Mouse (Mus musculus) forebrain, embryonic 14.5 days (tissue): Measurements from ENCODE around the gene Usp15. TPM values are rescaled to one million over a fixed set of nuclear protein-coding genes. Genes with fewer than 3 reads are reported as not detected.
"Not testable (repeated sequence)": the region's sequence is repeated elsewhere in the genome, so short reads cannot be mapped to it uniquely, and the experiment has no call there.

Experiments used
- ATAC-seq: fragments of 200-750 bp; cut with Nextera tagmentation; 2 replicates; pipeline ENCODE4 v1.8.0; 2017; ENCODE audit warnings: mild to moderate bottlenecking, moderate library complexity
- DNase-seq: peaks from one replicate; pipeline ENCODE4 v3.0.0-alpha.2; 2015; ENCODE audit warnings: low spot score
- H3K27ac ChIP-seq: fragments of 300-500 bp; sonication (generic); 2 replicates; pipeline ENCODE4 v1.5.1; 2014; ENCODE audit warnings: low read depth, mild to moderate bottlenecking, control low read depth, low read length, moderate library complexity
- H3K27me3 ChIP-seq: fragments of 300-500 bp; sonication (generic); replicated peaks from 2 replicates; pipeline ENCODE4 v1.6.1; 2014; ENCODE audit warnings: low read length, control low read depth, mixed read lengths; ENCODE audit not compliant: control insufficient read depth, insufficient read depth
- H3K36me3 ChIP-seq: fragments of 300-500 bp; sonication (generic); 2 replicates; pipeline ENCODE4 v1.6.1; 2014; ENCODE audit warnings: low read length, control low read depth; ENCODE audit not compliant: control insufficient read depth, insufficient read depth
- H3K4me1 ChIP-seq: fragments of 300-500 bp; sonication (generic); 2 replicates; pipeline ENCODE4 v1.6.1; 2014; ENCODE audit warnings: antibody characterized with exemption, low read length, control low read depth; ENCODE audit not compliant: control insufficient read depth, insufficient read depth
- H3K4me2 ChIP-seq: fragments of 300-500 bp; sonication (generic); 2 replicates; pipeline ENCODE4 v1.6.1; 2014; ENCODE audit warnings: mild to moderate bottlenecking, control low read depth, low read length
- H3K4me3 ChIP-seq: fragments of 300-500 bp; sonication (generic); 2 replicates; pipeline ENCODE4 v1.5.1; 2014; ENCODE audit warnings: low read depth, low read length, control low read depth
- H3K9ac ChIP-seq: fragments of 300-500 bp; sonication (generic); 2 replicates; pipeline ENCODE4 v1.6.1; 2014; ENCODE audit warnings: mild to moderate bottlenecking, low read length, control low read depth, moderate library complexity
- H3K9me3 ChIP-seq: fragments of 300-500 bp; sonication (generic); replicated peaks from 2 replicates; pipeline ENCODE4 v1.6.1; 2016; ENCODE audit warnings: low read length, control low read depth, mixed read lengths; ENCODE audit not compliant: control insufficient read depth
- WGBS: fragments of 180-500 bp; shearing (Covaris S2); extraction: QIAGEN DNeasy Blood & Tissue Kit; methylation state at CpG from one replicate; pipeline ENCODE4 v1.1.7; 2014; 5-methylcytosine and 5-hydroxymethylcytosine counted together
- polyA plus RNA-seq: library from polyadenylated mRNA; unstranded; fragments of >200 nt; fragmentation: Nextera tagmentation; extraction: Ambion mirVana; gene quantifications from 2 replicates; pipeline ENCODE4 v1.2.1, GENCODE M21; 2014

Gene Usp15
- polyA plus RNA-seq, result 63.9 and 78.8 TPM in 2 replicates

DNA sequence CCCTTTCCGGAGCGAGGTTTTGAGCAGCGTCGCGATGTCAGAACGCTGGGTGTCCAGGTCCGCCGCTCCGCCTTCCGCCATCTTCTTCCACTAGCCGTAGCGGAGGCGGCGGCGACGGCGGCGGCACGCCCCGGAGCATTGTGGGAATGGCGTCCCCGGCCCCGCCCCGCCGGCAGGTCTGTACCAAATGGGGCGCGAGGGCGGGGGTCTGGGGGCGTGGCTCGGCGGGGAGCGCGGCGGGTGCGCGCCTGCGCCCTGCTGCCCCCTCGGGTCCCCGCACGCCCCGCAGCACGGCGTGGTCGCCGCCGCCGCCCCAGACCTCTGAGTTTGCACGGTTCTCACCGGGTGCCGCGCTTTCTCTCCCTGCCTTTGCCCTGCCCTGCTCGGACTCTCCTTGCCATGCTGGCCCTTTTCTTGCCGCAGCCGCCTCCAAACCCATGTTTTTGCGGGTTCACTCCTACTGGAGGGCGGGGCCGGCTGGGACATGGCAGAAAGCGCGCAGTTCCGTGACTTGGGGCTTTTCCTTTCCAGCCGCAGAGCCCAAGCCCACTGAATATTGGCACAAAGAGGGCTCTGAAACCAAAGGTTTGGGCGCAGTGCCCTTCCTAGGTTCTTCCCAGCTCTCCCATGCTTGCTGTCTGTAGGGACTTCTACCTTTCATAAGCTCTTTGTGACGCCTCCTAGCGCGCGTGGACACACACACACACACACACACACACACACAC is at the start of gene Usp15:
Usp15 (minus strand) TSS at position 161 of the 725 bp plus-strand sequence.
- DNase-seq, result peak; percentile 96
- Histone ChIP-seq H3K4me1 (peaks cover 7% of the 10 kb centered on the region), H3K27me3 (no peaks in the 10 kb centered on the region), H3K9me3 (no peaks in the 10 kb centered on the region), H3K9ac (peak within 1 kb of the TSS; percentile 89), H3K4me3 (peak within 1 kb of the TSS; percentile 97), H3K36me3 (no peaks in the 10 kb centered on the region), H3K27ac (peak within 1 kb of the TSS; percentile 90), H3K4me2 (peak within 1 kb of the TSS; percentile 61)
- peak; percentile 94 for ATAC-seq
- WGBS, result under 1% methylated on average over 37 of the region's 66 CpGs

DNA sequence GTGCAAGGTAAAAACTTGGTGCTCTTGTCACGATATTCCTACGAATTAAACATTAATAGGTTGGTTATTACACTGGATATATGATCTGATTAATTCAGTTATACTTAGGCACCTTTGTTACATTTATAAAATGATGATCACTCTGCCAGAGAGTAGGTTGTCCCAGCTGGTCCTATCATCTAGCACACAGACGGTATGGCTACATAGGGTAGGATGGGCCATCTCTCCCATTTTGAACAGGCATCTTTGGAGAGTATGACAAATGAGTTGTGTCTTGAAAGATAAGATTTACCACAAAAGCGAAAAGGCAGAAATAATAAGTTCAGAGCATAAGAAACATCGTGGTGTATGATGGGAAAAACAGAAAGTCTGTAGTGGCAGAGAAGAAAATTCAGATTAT is 32.6 kb upstream of the Usp15 start:
- H3K36me3 ChIP-seq, result no peaks in the 10 kb centered on the region
- ATAC-seq (no peak), DNase-seq (no peak)
- H3K9me3 ChIP-seq, result peaks cover 2% of the 10 kb centered on the region; the same call in 1 of the 2 replicates
- no peak overlapping the region for H3K9ac ChIP-seq
- no peaks in the 10 kb centered on the region for H3K27me3 ChIP-seq
- 86% methylated on average over 5 of the region's 5 CpGs for WGBS
- no peak overlapping the region for H3K4me2 ChIP-seq
- no peak overlapping the region for H3K27ac ChIP-seq
- H3K4me3 ChIP-seq, result no peak overlapping the region
- no peaks in the 10 kb centered on the region for H3K4me1 ChIP-seq

DNA sequence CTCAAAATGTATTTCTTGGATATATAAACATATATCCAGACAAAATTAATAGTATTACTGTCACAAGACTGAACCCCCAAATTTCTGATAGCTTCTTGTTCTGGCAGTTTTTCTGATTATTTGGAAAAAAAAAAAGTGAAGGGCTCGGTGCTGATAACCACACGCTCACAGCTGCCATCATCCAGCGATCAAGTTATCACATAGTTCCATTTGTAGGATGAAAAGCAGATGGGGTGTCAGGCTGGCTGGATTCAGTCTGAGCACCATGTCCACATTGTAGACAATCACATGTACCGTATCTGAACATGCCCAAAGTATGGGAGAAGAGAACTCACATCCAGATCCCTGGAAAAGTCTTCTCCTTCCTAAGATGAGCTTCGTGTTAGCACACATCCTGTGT is 26.0 kb upstream of the Usp15 start:
- Histone ChIP-seq H3K4me3 (no peak overlapping the region), H3K4me1 (no peaks in the 10 kb centered on the region), H3K27me3 (no peaks in the 10 kb centered on the region), H3K27ac (no peak overlapping the region), H3K9ac (no peak overlapping the region), H3K36me3 (no peaks in the 10 kb centered on the region), H3K9me3 (peaks cover 2% of the 10 kb centered on the region; the same call in 1 of the 2 replicates), H3K4me2 (no peak overlapping the region)
- no peak for ATAC-seq
- no peak for DNase-seq
- 95% methylated on average over 5 of the region's 5 CpGs for WGBS

DNA sequence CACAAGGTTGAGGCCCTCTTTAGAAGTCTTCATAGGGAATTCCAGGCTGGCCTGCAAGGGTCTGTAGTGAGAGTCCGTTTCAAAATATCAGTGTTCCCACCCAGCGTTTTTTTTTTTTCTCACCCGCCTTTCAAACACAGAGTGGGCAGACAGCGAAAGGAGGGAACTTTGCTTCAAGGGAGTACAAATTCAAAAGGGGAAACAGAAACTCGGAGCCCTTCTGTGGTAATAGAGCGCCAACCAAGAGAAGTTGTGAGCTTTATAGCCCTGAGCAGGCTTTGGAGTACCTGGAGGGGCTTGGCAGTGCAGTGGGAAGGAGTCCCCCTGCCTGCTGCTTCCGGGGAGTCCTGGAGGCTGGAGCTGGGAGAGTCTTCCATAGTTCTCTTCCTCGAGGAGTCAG is 12.7 kb upstream of the Usp15 start:
- no peak for ATAC-seq
- 83% methylated on average over 8 of the region's 8 CpGs for WGBS
- Histone ChIP-seq H3K9me3 (no peaks in the 10 kb centered on the region), H3K4me2 (no peak overlapping the region), H3K36me3 (no peaks in the 10 kb centered on the region), H3K27ac (no peak overlapping the region), H3K9ac (no peak overlapping the region), H3K4me3 (no peak overlapping the region), H3K27me3 (no peaks in the 10 kb centered on the region), H3K4me1 (no peaks in the 10 kb centered on the region)
- no peak for DNase-seq

DNA sequence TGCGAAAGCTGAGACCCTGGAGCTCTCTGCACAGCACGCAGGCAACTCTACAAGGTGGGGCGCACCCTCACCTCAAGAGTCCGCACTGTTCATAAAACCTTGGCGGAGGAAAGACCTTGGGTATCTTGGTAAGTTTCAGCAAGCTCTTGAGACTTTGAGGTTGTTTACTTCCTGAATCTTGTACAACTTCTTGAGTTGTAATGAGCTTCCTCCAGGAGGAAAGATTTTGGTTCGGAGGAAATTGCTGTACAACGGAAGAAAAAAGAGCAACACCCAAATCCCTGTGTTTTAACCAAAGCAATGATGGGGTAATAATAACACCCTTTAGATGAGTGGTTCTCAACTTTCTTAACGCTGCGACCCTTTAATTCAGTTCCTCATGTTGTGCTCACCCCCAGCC is 11.5 kb upstream of the Usp15 start:
- H3K27ac ChIP-seq, result no peak overlapping the region
- no peak overlapping the region for H3K9ac ChIP-seq
- H3K4me2 ChIP-seq, result no peak overlapping the region
- no peaks in the 10 kb centered on the region for H3K4me1 ChIP-seq
- no peaks in the 10 kb centered on the region for H3K36me3 ChIP-seq
- DNase-seq, result no peak
- 93% methylated on average over 9 of the region's 9 CpGs for WGBS
- ATAC-seq, result no peak
- no peaks in the 10 kb centered on the region for H3K9me3 ChIP-seq
- no peaks in the 10 kb centered on the region for H3K27me3 ChIP-seq
- H3K4me3 ChIP-seq, result no peak overlapping the region

DNA sequence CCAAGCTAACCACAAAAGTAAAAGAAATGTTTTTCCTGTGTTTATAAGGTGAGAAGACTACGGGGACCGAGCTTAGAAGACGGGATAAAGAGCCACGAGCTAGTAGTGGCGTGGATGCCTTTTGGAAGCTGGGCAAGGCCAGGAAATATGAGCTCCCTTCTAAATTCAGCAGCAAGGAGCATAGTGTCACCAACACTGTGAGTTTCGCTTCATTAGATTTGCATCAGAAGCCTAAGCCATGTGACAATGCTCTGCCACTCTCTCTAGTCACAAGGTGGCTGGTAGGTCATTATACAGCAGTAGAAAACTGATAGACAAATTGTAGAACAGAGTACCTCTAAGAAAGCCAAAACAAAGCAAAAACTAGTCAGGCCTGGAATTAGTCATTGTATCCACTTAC is 9.3 kb upstream of the Usp15 start:
- Histone ChIP-seq H3K36me3 (no peaks in the 10 kb centered on the region), H3K9me3 (no peaks in the 10 kb centered on the region), H3K4me1 (no peaks in the 10 kb centered on the region), H3K9ac (no peak overlapping the region), H3K27ac (no peak overlapping the region), H3K27me3 (no peaks in the 10 kb centered on the region), H3K4me3 (no peak overlapping the region), H3K4me2 (no peak overlapping the region)
- no peak for ATAC-seq
- DNase-seq, result no peak
- 91% methylated on average over 6 of the region's 6 CpGs for WGBS

DNA sequence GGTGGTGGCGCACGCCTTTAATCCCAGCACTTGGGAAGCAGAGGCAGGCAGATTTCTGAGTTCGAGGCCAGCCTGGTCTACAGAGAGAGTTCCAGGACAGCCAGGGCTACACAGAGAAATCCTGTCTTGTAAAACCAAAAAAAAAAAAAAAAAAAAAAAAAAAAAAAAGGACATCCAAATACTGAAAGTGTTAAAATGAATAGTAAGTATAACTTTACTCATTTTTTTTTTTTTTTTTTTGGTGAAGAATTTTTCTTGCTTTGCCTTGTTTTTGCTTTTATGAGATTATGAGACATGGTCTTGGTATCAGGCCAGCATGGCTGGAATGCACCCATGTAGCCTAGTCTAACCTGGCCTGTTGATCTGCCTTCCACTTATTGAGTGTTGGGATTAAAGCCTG is 8.6 kb upstream of the Usp15 start:
- not testable (repeated sequence) for H3K4me2 ChIP-seq, H3K27ac ChIP-seq, H3K9me3 ChIP-seq, H3K36me3 ChIP-seq, H3K4me1 ChIP-seq, DNase-seq, H3K9ac ChIP-seq, H3K4me3 ChIP-seq, H3K27me3 ChIP-seq, ATAC-seq
- 95% methylated on average over 3 of the region's 3 CpGs for WGBS

DNA sequence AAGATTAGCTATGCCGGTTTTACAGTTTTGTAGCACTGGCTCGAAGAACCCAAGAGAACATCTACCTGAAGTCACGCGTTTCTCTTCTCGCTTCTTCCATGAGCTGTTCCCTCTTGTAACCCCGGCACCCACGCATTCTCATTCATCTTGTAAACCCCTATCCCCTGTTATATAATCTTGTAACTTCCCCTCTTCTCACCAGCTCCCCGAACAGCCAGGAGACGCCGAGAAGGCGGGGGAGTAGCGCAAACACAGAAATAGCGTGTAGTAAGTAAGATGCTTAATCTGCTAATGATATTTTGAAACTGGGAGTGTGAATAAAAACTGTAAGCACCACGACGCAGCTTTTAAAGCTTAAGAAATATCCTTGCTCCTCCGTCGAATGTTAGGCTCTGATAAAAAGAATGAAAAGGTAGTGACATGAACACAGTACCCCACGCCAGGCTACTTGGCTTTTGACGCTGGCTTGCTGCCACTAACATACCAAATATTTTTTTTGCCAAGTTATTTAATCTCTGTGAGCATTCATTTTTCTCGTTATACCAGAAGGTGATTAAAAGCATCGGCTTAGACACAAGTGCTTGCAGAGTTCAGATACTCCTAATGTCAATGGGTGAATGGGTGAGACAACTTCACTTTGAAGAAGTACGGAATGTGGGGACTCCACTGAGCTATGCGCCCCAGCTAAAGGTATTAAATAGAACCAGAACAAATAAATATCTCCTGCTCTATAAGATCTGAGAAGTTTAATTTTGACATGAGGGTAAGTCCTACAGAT is 5.4 kb upstream of the Usp15 start:
- H3K4me1 ChIP-seq, result no peaks in the 10 kb centered on the region
- ATAC-seq (no peak), DNase-seq (no peak)
- WGBS, result 84% methylated on average over 23 of the region's 23 CpGs
- no peaks in the 10 kb centered on the region for H3K9me3 ChIP-seq
- H3K27me3 ChIP-seq, result no peaks in the 10 kb centered on the region
- H3K4me2 ChIP-seq, result no peak overlapping the region
- H3K36me3 ChIP-seq, result no peaks in the 10 kb centered on the region
- H3K4me3 ChIP-seq, result no peak overlapping the region
- no peak overlapping the region for H3K27ac ChIP-seq
- no peak overlapping the region for H3K9ac ChIP-seq

DNA sequence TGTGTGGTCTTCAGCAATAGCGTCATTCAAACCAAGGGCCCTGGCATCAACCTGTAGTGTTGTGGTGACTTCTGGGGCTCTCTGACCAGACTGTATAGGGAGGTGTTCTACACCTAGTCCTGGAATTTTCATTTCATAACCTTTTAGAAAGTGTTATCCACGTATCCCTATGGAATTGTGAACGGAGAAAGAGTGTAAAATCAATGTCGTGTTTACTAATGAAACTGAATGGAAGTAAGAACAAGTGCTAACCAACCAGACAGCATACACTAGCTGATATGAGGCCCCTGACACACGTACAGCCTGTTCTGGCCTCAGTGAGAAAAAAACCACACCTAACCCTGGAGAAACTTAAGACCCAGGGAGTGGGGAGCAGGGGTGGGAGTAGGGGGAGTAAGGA is 4.6 kb upstream of the Usp15 start:
- 89% methylated on average over 5 of the region's 5 CpGs for WGBS
- Histone ChIP-seq H3K9ac (no peak overlapping the region), H3K36me3 (no peaks in the 10 kb centered on the region), H3K27ac (no peak overlapping the region), H3K9me3 (no peaks in the 10 kb centered on the region), H3K4me2 (no peak overlapping the region), H3K27me3 (no peaks in the 10 kb centered on the region), H3K4me1 (no peaks in the 10 kb centered on the region), H3K4me3 (no peak overlapping the region)
- DNase-seq (no peak), ATAC-seq (no peak)
